Mouse (Mus musculus) forebrain, embryonic 10.5 days (tissue): Measurements from ENCODE around the gene Taf7l. TPM values are rescaled to one million over a fixed set of nuclear protein-coding genes. Genes with fewer than 3 reads are reported as not detected.

Source experiments
- DNase-seq: peaks from one replicate; pipeline ENCODE4 v3.0.0-alpha.2; 2017; ENCODE audit warnings: low spot score; ENCODE audit errors: extremely low spot score
- H3K27ac ChIP-seq: fragments of 300-500 bp; sonication (generic); 2 replicates; pipeline ENCODE4 v1.5.1; 2016; ENCODE audit warnings: mild to moderate bottlenecking
- H3K27me3 ChIP-seq: fragments of 300-500 bp; sonication (generic); 2 replicates; pipeline ENCODE4 v1.6.1; 2016; ENCODE audit warnings: mild to moderate bottlenecking; ENCODE audit not compliant: poor library complexity, severe bottlenecking
- H3K36me3 ChIP-seq: fragments of 300-500 bp; sonication (generic); replicated peaks from 2 replicates; pipeline ENCODE4 v1.6.1; 2016; ENCODE audit warnings: mild to moderate bottlenecking, moderate library complexity
- H3K4me1 ChIP-seq: fragments of 300-500 bp; sonication (generic); 2 replicates; pipeline ENCODE4 v1.6.1; 2016
- H3K4me3 ChIP-seq: fragments of 300-500 bp; sonication (generic); 2 replicates; pipeline ENCODE4 v1.5.1; 2016; ENCODE audit warnings: mild to moderate bottlenecking, moderate library complexity
- H3K9me3 ChIP-seq: fragments of 300-500 bp; sonication (generic); 2 replicates; pipeline ENCODE4 v1.6.1; 2016; ENCODE audit warnings: mild to moderate bottlenecking, moderate library complexity
- WGBS: fragments of 180-500 bp; shearing (Covaris S2); methylation state at CpG from one replicate; pipeline ENCODE4 v1.1.7; 2016; 5-methylcytosine and 5-hydroxymethylcytosine counted together
- polyA plus RNA-seq: library from polyadenylated mRNA; unstranded; fragments of >200 nt; fragmentation: Nextera tagmentation; extraction: Ambion mirVana; gene quantifications from 2 replicates; pipeline ENCODE4 v1.2.1, GENCODE M21; 2016

Gene Taf7l
- polyA plus RNA-seq: 0.07 TPM in 1 of 2 replicates, not detected in the other

- Histone ChIP-seq H3K4me3 (no peak within 1 kb of the TSS), H3K4me1 (no peaks in the 10 kb centered on the region), H3K9me3 (peaks cover 20% of the 10 kb centered on the region), H3K36me3 (no peaks in the 10 kb centered on the region), H3K27ac (no peak within 1 kb of the TSS), H3K27me3 (peaks cover 6% of the 10 kb centered on the region; the same call in 1 of the 2 replicates)
- WGBS: 88% methylated on average over 25 of the region's 25 CpGs
- DNase-seq: no peak
Measured at GRCm38 (mm10) chrX:134476290-134476689, at the start of gene Taf7l. TSS of gene Taf7l (minus strand) at chrX:134476490.

GRCm38 (mm10) chrX:134525260-134525659, 49.0 kb upstream of the Taf7l start:
- H3K9me3 ChIP-seq: no peaks in the 10 kb centered on the region
- no peak for DNase-seq
- no peak overlapping the region for H3K27ac ChIP-seq
- H3K27me3 ChIP-seq: 0 out of 2 replicates have a peak, but pooled peaks cover 3% of the 10 kb centered on the region
- no peaks in the 10 kb centered on the region for H3K4me1 ChIP-seq
- H3K36me3 ChIP-seq: no peaks in the 10 kb centered on the region
- H3K4me3 ChIP-seq: no peak overlapping the region
- WGBS: 85% methylated on average over 4 of the region's 4 CpGs

GRCm38 (mm10) chrX:134523772-134524171, 47.5 kb upstream of the Taf7l start:
- Histone ChIP-seq H3K36me3 (no peaks in the 10 kb centered on the region), H3K4me3 (no peak overlapping the region), H3K27me3 (0 out of 2 replicates have a peak, but pooled peaks cover 3% of the 10 kb centered on the region), H3K27ac (no peak overlapping the region), H3K4me1 (no peaks in the 10 kb centered on the region), H3K9me3 (no peaks in the 10 kb centered on the region)
- 88% methylated on average over 4 of the region's 4 CpGs for WGBS
- no peak for DNase-seq

GRCm38 (mm10) chrX:134509473-134509872, 33.2 kb upstream of the Taf7l start:
- no peak for DNase-seq
- no peak overlapping the region for H3K27ac ChIP-seq
- 44% methylated on average over 2 of the region's 2 CpGs for WGBS

GRCm38 (mm10) chrX:134507977-134508376, 31.7 kb upstream of the Taf7l start:
- WGBS: 72% methylated on average over 6 of the region's 6 CpGs
- no peaks in the 10 kb centered on the region for H3K4me1 ChIP-seq
- no peak overlapping the region for H3K27ac ChIP-seq
- H3K27me3 ChIP-seq: no peaks in the 10 kb centered on the region
- no peaks in the 10 kb centered on the region for H3K9me3 ChIP-seq
- no peak for DNase-seq
- no peaks in the 10 kb centered on the region for H3K36me3 ChIP-seq
- H3K4me3 ChIP-seq: no peak overlapping the region

More at GRCm38 (mm10) chrX:134509473-134509872, 33.2 kb upstream of the Taf7l start:
- H3K9me3 ChIP-seq: no peaks in the 10 kb centered on the region
- H3K4me3 ChIP-seq: no peak overlapping the region
- no peaks in the 10 kb centered on the region for H3K4me1 ChIP-seq
- no peaks in the 10 kb centered on the region for H3K36me3 ChIP-seq
- H3K27me3 ChIP-seq: no peaks in the 10 kb centered on the region

GRCm38 (mm10) chrX:134500651-134501050, 24.4 kb upstream of the Taf7l start:
- H3K27ac ChIP-seq: no peak overlapping the region
- 86% methylated on average over 8 of the region's 8 CpGs for WGBS

GRCm38 (mm10) chrX:134481720-134482119, 5.4 kb upstream of the Taf7l start:
- H3K4me1 ChIP-seq: no peaks in the 10 kb centered on the region
- DNase-seq: no peak
- 71% methylated on average over 3 of the region's 3 CpGs for WGBS
- H3K36me3 ChIP-seq: no peaks in the 10 kb centered on the region
- no peak overlapping the region for H3K4me3 ChIP-seq
- no peaks in the 10 kb centered on the region; the same call in 1 of the 2 replicates for H3K27me3 ChIP-seq
- H3K27ac ChIP-seq: no peak overlapping the region
- no peaks in the 10 kb centered on the region for H3K9me3 ChIP-seq

More at GRCm38 (mm10) chrX:134500651-134501050, 24.4 kb upstream of the Taf7l start:
- DNase-seq: no peak
- peaks cover 15% of the 10 kb centered on the region for H3K27me3 ChIP-seq
- no peaks in the 10 kb centered on the region for H3K4me1 ChIP-seq
- no peak overlapping the region for H3K4me3 ChIP-seq
- no peaks in the 10 kb centered on the region for H3K36me3 ChIP-seq
- H3K9me3 ChIP-seq: no peaks in the 10 kb centered on the region

- H3K36me3 ChIP-seq: no peaks in the 10 kb centered on the region
Measured at GRCm38 (mm10) chrX:134474988-134475710, 1.1 kb downstream of the Taf7l start.

GRCm38 (mm10) chrX:134427307-134427706, 49.0 kb downstream of the Taf7l start:
- H3K36me3 ChIP-seq: no peaks in the 10 kb centered on the region
- no peak for DNase-seq
- H3K4me1 ChIP-seq: no peaks in the 10 kb centered on the region
- WGBS: 65% methylated on average over 3 of the region's 3 CpGs
- H3K27ac ChIP-seq: no peak overlapping the region
- no peaks in the 10 kb centered on the region for H3K9me3 ChIP-seq
- H3K4me3 ChIP-seq: no peak overlapping the region
- peaks cover 37% of the 10 kb centered on the region for H3K27me3 ChIP-seq

More at GRCm38 (mm10) chrX:134474988-134475710, 1.1 kb downstream of the Taf7l start:
- no peak for DNase-seq
- Histone ChIP-seq H3K27ac (no peak overlapping the region), H3K4me3 (no peak overlapping the region), H3K9me3 (peaks cover 20% of the 10 kb centered on the region), H3K4me1 (no peaks in the 10 kb centered on the region), H3K27me3 (peaks cover 8% of the 10 kb centered on the region; the same call in 1 of the 2 replicates)
- 72% methylated on average over 55 of the region's 67 CpGs for WGBS

GRCm38 (mm10) chrX:134426819-134427218, 49.5 kb downstream of the Taf7l start:
- peaks cover 37% of the 10 kb centered on the region for H3K27me3 ChIP-seq
- no peaks in the 10 kb centered on the region for H3K36me3 ChIP-seq
- DNase-seq: no peak
- 62% methylated on average over 6 of the region's 6 CpGs for WGBS
- H3K4me1 ChIP-seq: no peaks in the 10 kb centered on the region
- H3K27ac ChIP-seq: no peak overlapping the region
- no peaks in the 10 kb centered on the region for H3K9me3 ChIP-seq
- H3K4me3 ChIP-seq: no peak overlapping the region

GRCm38 (mm10) chrX:134425798-134426197, 50.5 kb downstream of the Taf7l start:
- Histone ChIP-seq H3K36me3 (no peaks in the 10 kb centered on the region), H3K9me3 (no peaks in the 10 kb centered on the region), H3K4me1 (no peaks in the 10 kb centered on the region), H3K27ac (no peak overlapping the region), H3K27me3 (peaks cover 32% of the 10 kb centered on the region), H3K4me3 (no peak overlapping the region)
- 86% methylated on average over 10 of the region's 10 CpGs for WGBS
- DNase-seq: no peak

- H3K9me3 ChIP-seq: no peaks in the 10 kb centered on the region
- no peak for DNase-seq
- no peaks in the 10 kb centered on the region for H3K36me3 ChIP-seq
- H3K27me3 ChIP-seq: peaks cover 24% of the 10 kb centered on the region
- no peaks in the 10 kb centered on the region for H3K4me1 ChIP-seq
- H3K27ac ChIP-seq: no peak overlapping the region
- H3K4me3 ChIP-seq: no peak overlapping the region
- WGBS: 92% methylated on average over 5 of the region's 5 CpGs
Measured at GRCm38 (mm10) chrX:134424263-134424662, 52.0 kb downstream of the Taf7l start.

- 89% methylated on average over 5 of the region's 5 CpGs for WGBS
- Histone ChIP-seq H3K4me1 (no peaks in the 10 kb centered on the region), H3K4me3 (no peak overlapping the region), H3K27me3 (no peaks in the 10 kb centered on the region; the same call in 1 of the 2 replicates), H3K36me3 (no peaks in the 10 kb centered on the region), H3K27ac (no peak overlapping the region), H3K9me3 (no peaks in the 10 kb centered on the region)
- DNase-seq: no peak
Measured at GRCm38 (mm10) chrX:134420097-134420496, 56.2 kb downstream of the Taf7l start.
